Mouse (Mus musculus) regulatory T cell (primary cell): ENCODE results near the gene Ptgis.

ENCODE experiments used
- in situ Hi-C: fragments of 300-600 bp; cut with MboI, MseI; formaldehyde crosslinking; loops from one replicate; pipeline ENCODE4 v1.15.1; 2025; ENCODE audit warnings: high pct_unique_total_duplicates

Gene Ptgis

GRCm38 (mm10) chr2:167263040-167263810 lies 22.8 kb upstream of the Ptgis start:
- in situ Hi-C loops = no loop called here

- in situ Hi-C loops = no loop called here
These were observed 22.0 kb upstream of the Ptgis start for GRCm38 (mm10) chr2:167262433-167262832.

GRCm38 (mm10) chr2:167261106-167261505 lies 20.7 kb upstream of the Ptgis start:
- in situ Hi-C loops = no loop called here

- in situ Hi-C loops = no loop called here
These were observed 17.4 kb upstream of the Ptgis start for GRCm38 (mm10) chr2:167257790-167258189.

- in situ Hi-C loops = no loop called here
These were observed 14.4 kb upstream of the Ptgis start for GRCm38 (mm10) chr2:167254808-167255207.

GRCm38 (mm10) chr2:167254185-167254584 lies 13.8 kb upstream of the Ptgis start:
- in situ Hi-C loops = no loop called here

GRCm38 (mm10) chr2:167253476-167253875 lies 13.1 kb upstream of the Ptgis start:
- in situ Hi-C loops = no loop called here

GRCm38 (mm10) chr2:167252057-167252687 lies 11.8 kb upstream of the Ptgis start:
- in situ Hi-C loops = no loop called here

GRCm38 (mm10) chr2:167250736-167251337 lies 10.4 kb upstream of the Ptgis start:
- in situ Hi-C loops = no loop called here

- in situ Hi-C loops = no loop called here
These were observed 9.8 kb upstream of the Ptgis start for GRCm38 (mm10) chr2:167250003-167250735.

GRCm38 (mm10) chr2:167249591-167249990 lies 9.2 kb upstream of the Ptgis start:
- in situ Hi-C loops = no loop called here

GRCm38 (mm10) chr2:167247823-167248222 lies 7.4 kb upstream of the Ptgis start:
- in situ Hi-C loops = no loop called here

GRCm38 (mm10) chr2:167246704-167247103 lies 6.3 kb upstream of the Ptgis start:
- in situ Hi-C loops = no loop called here

- in situ Hi-C loops = no loop called here
These were observed 4.5 kb upstream of the Ptgis start for GRCm38 (mm10) chr2:167244892-167245291.

GRCm38 (mm10) chr2:167243831-167244563 lies 3.6 kb upstream of the Ptgis start:
- in situ Hi-C loops = no loop called here

- in situ Hi-C loops = no loop called here
These were observed 1.1 kb downstream of the Ptgis start for GRCm38 (mm10) chr2:167239262-167239661.

- in situ Hi-C loops = no loop called here
These were observed 3.2 kb downstream of the Ptgis start for GRCm38 (mm10) chr2:167237224-167237623.

- in situ Hi-C loops = no loop called here
These were observed 4.2 kb downstream of the Ptgis start for GRCm38 (mm10) chr2:167236174-167236573.

GRCm38 (mm10) chr2:167235338-167236018 lies 4.9 kb downstream of the Ptgis start:
- in situ Hi-C loops = no loop called here

- in situ Hi-C loops = no loop called here
These were observed 6.6 kb downstream of the Ptgis start for GRCm38 (mm10) chr2:167233771-167234170.

- in situ Hi-C loops = no loop called here
These were observed 7.4 kb downstream of the Ptgis start for GRCm38 (mm10) chr2:167233009-167233335.
